In genomic region chr1:152714405-152714804, GRCm38 (mm10) we compare ENCODE assay signal across 22 mouse cellular contexts. TPM values are rescaled to one million over a fixed set of nuclear protein-coding genes. Genes with fewer than 3 reads are reported as not detected.
"Had no signal": no experiment of that assay in that cellular context is flagged by ENCODE, and none has a peak within 500 bp of the region (broad histone marks: within the 10 kb centered on the region; RNA-seq: fewer than 3 reads in every experiment).

No protein-coding gene starts in this region.

- H3K4me2 ChIP-seq: kidney, embryonic 15.5 days; liver, embryonic 13.5 days; lung, embryonic 15.5 days; midbrain, embryonic 12.5 days had no signal

- H3K9ac ChIP-seq: kidney, embryonic 15.5 days; liver, embryonic 13.5 days; liver, postnatal 0 days; lung, embryonic 15.5 days; midbrain, embryonic 12.5 days had no signal

- H3K4me3 ChIP-seq: kidney, embryonic 15.5 days; left cerebral cortex, adult 2 months; liver, embryonic 13.5 days; lung, embryonic 15.5 days; megakaryocyte, embryonic 14.5 days; midbrain, embryonic 12.5 days had no signal

- H3K9me3 ChIP-seq: kidney, embryonic 15.5 days; liver, embryonic 13.5 days; lung, embryonic 15.5 days; midbrain, embryonic 12.5 days had no signal

- H3K4me1 ChIP-seq: liver, embryonic 13.5 days; megakaryocyte, embryonic 14.5 days; midbrain, embryonic 12.5 days had no signal

- ATAC-seq: liver, postnatal 0 days had no signal

- H3K27me3 ChIP-seq: kidney, embryonic 15.5 days; liver, embryonic 13.5 days; lung, embryonic 15.5 days; midbrain, embryonic 12.5 days had no signal

- DNase-seq: kidney, adult 2 months; kidney, postnatal 14 days; liver; liver, embryonic 13.5 days; liver, postnatal 0 days; lung, postnatal 14 days; thymus, adult 18-20 months; thymus, postnatal 14 days had no signal

- H3K36me3 ChIP-seq: kidney, embryonic 15.5 days; liver, embryonic 13.5 days; lung, embryonic 15.5 days; midbrain, embryonic 12.5 days had no signal

- H3K27ac ChIP-seq: kidney, embryonic 15.5 days; left cerebral cortex, adult 2 months; liver, embryonic 13.5 days; lung, embryonic 15.5 days; macrophage; midbrain, embryonic 12.5 days had no signal

RNA-seq across cellular contexts. Expression of gene Apobec4, which starts 35.9 kb away (rescaled TPM):
- total RNA-seq: layer of hippocampus, adult 8-10 months; layer of hippocampus, postnatal 25 days; left cerebral cortex, adult 2 months; left cerebral cortex, postnatal 14 days; midbrain, postnatal 0 days; neutrophil, adult 5-6 weeks had no signal
- polyA plus RNA-seq: kidney, adult 2 months; kidney, embryonic 15.5 days; large intestine, adult 2 months; liver, embryonic 13.5 days; liver, postnatal 0 days; macrophage; midbrain, embryonic 12.5 days; midbrain, postnatal 0 days; neural tube, embryonic 11.5 days; stomach, embryonic 14.5 days had no signal
